Mouse (Mus musculus) kidney, adult 2 months (tissue): ENCODE data around the gene Rad51d. TPM values are rescaled to one million over a fixed set of nuclear protein-coding genes. Genes with fewer than 3 reads are reported as not detected.
"Not testable (repeated sequence)": the region's sequence is repeated elsewhere in the genome, so short reads cannot be mapped to it uniquely, and the experiment has no call there.

Source experiments
- DNase-seq: peaks from one replicate; pipeline ENCODE4 v3.0.0; 2021
- H3K27ac ChIP-seq: fragments of 200-500 bp; 2 replicates; pipeline ENCODE4 v1.5.1; 2012; ENCODE audit warnings: low read depth, low read length, control low read depth, inconsistent platforms; ENCODE audit not compliant: insufficient read depth
- H3K27me3 ChIP-seq: fragments of 200-500 bp; replicated peaks from 2 replicates; pipeline ENCODE4 v1.6.1; 2012; ENCODE audit warnings: mild to moderate bottlenecking, moderate library complexity, low read length, inconsistent platforms; ENCODE audit not compliant: control insufficient read depth, insufficient read depth
- H3K36me3 ChIP-seq: fragments of 200-500 bp; 2 replicates; pipeline ENCODE4 v1.6.1; 2012; ENCODE audit warnings: mild to moderate bottlenecking, moderate library complexity, low read length, inconsistent platforms; ENCODE audit not compliant: control insufficient read depth, insufficient read depth
- H3K4me1 ChIP-seq: fragments of 200-500 bp; 2 replicates; pipeline ENCODE4 v1.6.1; 2011; ENCODE audit warnings: low read length; ENCODE audit not compliant: control insufficient read depth, insufficient read depth
- H3K4me3 ChIP-seq: fragments of 200-500 bp; 2 replicates; pipeline ENCODE4 v1.5.1; 2011; ENCODE audit warnings: mild to moderate bottlenecking, low read depth, low read length, control low read depth; ENCODE audit not compliant: insufficient read depth
- CTCF ChIP-seq: fragments of 200-500 bp; conservative IDR thresholded peaks from 2 replicates; pipeline ENCODE4 v1.5.1; 2011; ENCODE audit warnings: low read depth, mild to moderate bottlenecking, control low read depth, low read length, moderate library complexity, mixed read lengths; ENCODE audit not compliant: insufficient read depth, insufficient read length
- POLR2A ChIP-seq: fragments of 200-500 bp; IDR thresholded peaks from one replicate; pipeline ENCODE4 v1.6.1; 2011; ENCODE audit warnings: low read depth, low read length, control low read depth
- WGBS: fragments of 180-500 bp; shearing (Covaris S2); methylation state at CpG from one replicate; pipeline ENCODE4 v1.1.7; 2018; 5-methylcytosine and 5-hydroxymethylcytosine counted together
- polyA plus RNA-seq: library from polyadenylated mRNA; depleted of rRNA; stranded (reverse); fragments of >200 nt; gene quantifications from 2 replicates; pipeline ENCODE4 v1.2.3, GENCODE M21; 2012; rRNA removed

Rad51d gene
- polyA plus RNA-seq = 13.7 and 15.7 TPM in 2 replicates

DNA sequence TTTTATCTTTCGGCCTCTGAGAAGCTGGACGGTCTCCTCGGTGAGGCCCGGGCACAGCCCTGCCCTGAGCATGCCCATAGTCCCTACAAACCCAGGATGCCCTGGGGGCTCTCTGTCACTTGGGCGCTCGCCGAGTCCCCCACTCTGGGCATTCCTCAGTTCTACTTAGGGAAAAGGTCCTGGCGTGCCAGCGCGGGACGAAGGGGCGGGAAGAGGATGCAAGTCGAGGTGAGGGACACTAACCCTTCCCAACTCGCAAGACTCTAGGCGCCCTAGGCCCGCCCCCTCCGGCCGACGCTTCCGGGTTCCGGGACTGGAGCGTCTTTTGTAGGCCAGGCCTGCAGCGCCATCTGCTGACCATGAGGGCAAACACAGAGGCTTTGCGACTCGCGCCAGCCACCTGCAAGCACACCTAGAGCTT, at the start of gene Rad51d:
Rad51d (minus strand) TSS at position 273 of the 421 bp plus-strand sequence.
- TF ChIP-seq CTCF (peak; percentile 94), POLR2A (peak; percentile 67)
- under 1% methylated on average over 26 of the region's 26 CpGs for WGBS
- H3K4me3 ChIP-seq = peak within 1 kb of the TSS; percentile 82
- H3K27ac ChIP-seq = peak within 1 kb of the TSS; percentile 78
- peak; percentile 96 for DNase-seq
- no peaks in the 10 kb centered on the region for H3K27me3 ChIP-seq
- peaks cover 8% of the 10 kb centered on the region; the same call in 1 of the 2 replicates for H3K4me1 ChIP-seq
- no peaks in the 10 kb centered on the region for H3K36me3 ChIP-seq

DNA sequence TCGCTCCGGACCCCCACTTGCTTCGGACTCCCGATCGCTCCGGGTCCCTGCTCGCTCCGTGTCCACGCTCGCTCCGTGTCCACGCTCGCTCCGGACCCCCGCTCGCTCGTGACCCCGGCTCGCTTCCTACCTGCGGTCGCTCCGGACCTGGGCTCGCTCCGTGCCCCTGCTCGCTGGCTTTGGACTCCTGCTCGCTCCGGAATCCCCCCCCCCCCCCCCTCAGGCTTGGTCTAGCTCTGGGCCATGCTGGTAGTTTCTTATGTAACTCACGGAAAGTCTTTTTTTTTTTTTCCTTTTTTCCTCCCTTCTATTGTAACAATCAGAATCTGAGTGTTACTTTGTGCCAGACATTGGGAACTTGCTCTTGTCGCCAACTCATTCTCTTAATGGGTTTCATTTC, 42.8 kb upstream of the Rad51d start:
- Histone ChIP-seq H3K27me3 (no peaks in the 10 kb centered on the region; the same call in 1 of the 2 replicates), H3K4me1 (peaks cover 5% of the 10 kb centered on the region; the same call in 1 of the 2 replicates), H3K4me3 (peak overlapping the region; percentile 66), H3K27ac (0 out of 2 replicates have a peak overlapping the region, but pooled peaks have one; percentile 26), H3K36me3 (no peaks in the 10 kb centered on the region)
- 2% methylated on average over 28 of the region's 29 CpGs for WGBS
- no peak for DNase-seq
- TF ChIP-seq POLR2A (no peak), CTCF (no peak)

DNA sequence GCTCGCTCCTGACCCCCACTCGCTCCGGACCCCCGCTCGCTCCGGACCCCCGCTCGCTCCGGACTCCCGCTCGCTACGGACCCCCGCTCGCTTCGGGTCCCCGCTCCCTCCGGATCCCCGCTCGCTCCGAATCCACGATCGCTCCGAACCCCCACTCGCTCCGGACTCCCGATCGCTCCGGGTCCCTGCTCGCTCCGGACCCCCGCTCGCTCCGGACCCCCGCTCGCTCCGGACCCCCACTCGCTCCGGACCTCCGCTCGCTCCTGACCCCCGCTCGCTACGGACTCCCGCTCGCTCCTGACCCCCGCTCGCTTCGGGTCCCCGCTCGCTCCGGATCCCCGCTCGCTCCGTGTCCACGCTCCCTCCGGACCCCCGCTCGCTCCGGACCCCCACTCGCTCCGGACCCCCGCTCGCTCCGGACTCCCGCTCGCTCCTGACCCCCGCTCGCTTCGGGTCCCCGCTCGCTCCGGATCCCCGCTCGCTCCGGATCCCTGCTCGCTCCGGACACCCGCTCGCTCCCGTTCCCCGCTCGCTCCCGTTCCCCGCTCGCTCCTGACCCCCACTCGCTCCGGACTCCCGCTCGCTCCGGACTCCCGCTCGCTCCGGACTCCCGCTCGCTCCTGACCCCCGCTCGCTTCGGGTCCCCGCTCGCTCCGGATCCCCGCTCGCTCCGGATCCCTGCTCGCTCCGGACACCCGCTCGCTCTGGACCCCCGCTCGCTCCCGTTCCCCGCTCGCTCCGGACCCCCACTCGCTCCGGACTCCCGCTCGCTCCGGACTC, 41.4 kb upstream of the Rad51d start:
- H3K27me3 ChIP-seq = not testable (repeated sequence)
- WGBS = 1% methylated on average over 118 of the region's 119 CpGs

DNA sequence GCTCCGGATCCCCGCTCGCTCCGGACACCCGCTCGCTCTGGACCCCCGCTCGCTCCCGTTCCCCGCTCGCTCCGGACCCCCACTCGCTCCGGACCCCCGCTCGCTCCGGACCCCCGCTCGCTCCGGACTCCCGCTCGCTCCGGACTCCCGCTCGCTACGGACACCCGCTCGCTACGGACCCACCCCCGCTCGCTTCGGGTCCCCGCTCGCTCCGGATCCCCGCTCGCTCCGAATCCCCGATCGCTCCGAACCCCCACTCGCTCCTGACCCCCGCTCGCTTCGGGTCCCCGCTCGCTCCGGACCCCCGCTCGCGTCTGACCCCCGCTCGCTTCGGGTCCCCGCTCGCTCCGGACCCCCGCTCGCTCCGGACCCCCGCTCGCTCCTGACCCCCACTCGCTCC, 40.7 kb upstream of the Rad51d start:
- H3K4me1 ChIP-seq, DNase-seq, H3K27ac ChIP-seq, H3K27me3 ChIP-seq, H3K36me3 ChIP-seq: not testable (repeated sequence)
- WGBS = under 1% methylated on average over 63 of the region's 63 CpGs
- H3K4me3 ChIP-seq = peak overlapping the region; percentile 45

More for the DNA sequence above, 41.4 kb upstream of the Rad51d start:
- H3K27ac ChIP-seq, DNase-seq, H3K4me1 ChIP-seq, H3K36me3 ChIP-seq: not testable (repeated sequence)
- H3K4me3 ChIP-seq = peak overlapping the region; percentile 47

DNA sequence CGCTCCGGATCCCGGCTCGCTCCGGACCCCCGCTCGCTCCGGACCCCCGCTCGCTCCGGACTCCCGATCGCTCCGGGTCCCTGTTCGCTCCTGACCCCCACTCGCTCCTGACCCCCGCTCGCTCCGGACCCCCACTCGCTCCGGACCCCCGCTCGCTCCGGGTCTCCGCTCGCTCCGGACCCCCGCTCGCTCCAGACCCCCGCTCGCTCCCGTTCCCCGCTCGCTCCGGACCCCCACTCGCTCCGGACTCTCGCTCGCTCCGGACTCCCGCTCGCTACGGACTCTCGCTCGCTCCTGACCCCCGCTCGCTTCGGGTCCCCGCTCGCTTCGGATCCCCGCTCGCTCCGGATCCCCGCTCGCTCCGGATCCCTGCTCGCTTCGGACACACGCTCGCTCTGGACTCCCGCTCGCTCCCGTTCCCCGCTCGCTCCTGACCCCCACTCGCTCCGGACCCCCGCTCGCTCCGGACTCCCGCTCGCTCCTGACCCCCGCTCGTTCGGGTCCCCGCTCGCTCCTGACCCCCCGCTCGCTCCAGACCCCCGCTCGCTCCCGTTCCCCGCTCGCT, 40.1 kb upstream of the Rad51d start:
- H3K36me3 ChIP-seq, H3K4me1 ChIP-seq, H3K27me3 ChIP-seq, DNase-seq, H3K27ac ChIP-seq: not testable (repeated sequence)
- H3K4me3 ChIP-seq = peak overlapping the region; percentile 30; the same call in 1 of the 2 replicates
- WGBS = 2% methylated on average over 79 of the region's 85 CpGs

DNA sequence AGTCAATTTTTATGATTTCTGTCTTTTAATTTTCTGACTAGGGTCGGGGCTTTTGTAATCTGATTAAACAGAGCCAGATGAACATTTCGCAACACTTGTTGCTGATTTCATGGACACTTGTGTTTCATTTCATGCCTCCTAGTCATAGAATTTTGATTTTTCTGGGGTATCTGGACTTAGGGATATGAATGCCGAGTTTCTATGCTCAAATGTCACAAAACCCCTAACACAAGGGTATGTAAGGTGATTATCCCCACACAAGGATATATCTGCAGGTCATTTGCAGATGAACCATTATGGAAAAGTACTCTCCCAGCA, 39.2 kb upstream of the Rad51d start:
- peak; percentile 15 for DNase-seq
- 71% methylated on average over 3 of the region's 3 CpGs for WGBS
- H3K4me3 ChIP-seq = no peak overlapping the region
- peaks cover 5% of the 10 kb centered on the region; the same call in 1 of the 2 replicates for H3K4me1 ChIP-seq
- H3K36me3 ChIP-seq = no peaks in the 10 kb centered on the region
- H3K27me3 ChIP-seq = no peaks in the 10 kb centered on the region; the same call in 1 of the 2 replicates
- TF ChIP-seq POLR2A (no peak), CTCF (no peak)
- no peak overlapping the region for H3K27ac ChIP-seq

DNA sequence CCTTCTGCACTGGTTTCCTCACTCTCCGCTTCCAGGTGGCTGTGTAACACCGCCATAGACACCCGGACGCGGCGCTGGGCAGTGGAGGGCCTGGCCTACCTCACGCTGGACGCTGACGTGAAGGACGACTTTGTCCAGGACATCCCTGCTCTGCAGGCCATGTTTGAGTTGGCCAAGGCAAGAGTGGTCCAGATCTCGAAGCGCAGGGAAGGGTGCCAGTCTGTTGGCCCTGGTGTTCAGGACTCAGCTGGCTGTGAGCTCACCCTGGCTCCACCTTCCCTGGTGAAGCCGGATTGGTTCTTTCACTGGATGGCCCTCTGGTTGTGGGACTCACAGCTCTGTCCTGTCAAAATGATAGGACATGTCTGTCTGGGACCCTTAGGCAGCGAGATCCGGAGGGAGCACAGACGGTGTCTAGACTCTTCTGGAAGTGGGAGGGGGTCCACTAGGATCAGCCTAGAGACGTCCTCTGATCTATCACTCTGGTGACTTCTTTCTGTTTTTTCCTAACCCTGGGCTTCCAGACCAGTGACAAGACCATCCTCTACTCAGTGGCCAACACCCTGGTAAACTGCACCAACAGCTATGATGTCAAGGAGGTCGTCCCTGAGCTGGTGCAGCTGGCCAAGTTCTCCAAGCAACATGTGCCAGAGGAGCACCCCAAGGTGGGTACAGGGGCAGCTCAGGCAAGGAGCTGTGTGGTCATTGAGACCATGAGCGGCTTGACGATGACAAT, 38.7 kb upstream of the Rad51d start:
- 61% methylated on average over 20 of the region's 20 CpGs for WGBS
- TF ChIP-seq POLR2A = no peak
- no peak for TF ChIP-seq CTCF
- Histone ChIP-seq H3K4me1 (peaks cover 5% of the 10 kb centered on the region; the same call in 1 of the 2 replicates), H3K4me3 (no peak overlapping the region), H3K27ac (no peak overlapping the region), H3K27me3 (no peaks in the 10 kb centered on the region; the same call in 1 of the 2 replicates), H3K36me3 (no peaks in the 10 kb centered on the region)
- DNase-seq = no peak

DNA sequence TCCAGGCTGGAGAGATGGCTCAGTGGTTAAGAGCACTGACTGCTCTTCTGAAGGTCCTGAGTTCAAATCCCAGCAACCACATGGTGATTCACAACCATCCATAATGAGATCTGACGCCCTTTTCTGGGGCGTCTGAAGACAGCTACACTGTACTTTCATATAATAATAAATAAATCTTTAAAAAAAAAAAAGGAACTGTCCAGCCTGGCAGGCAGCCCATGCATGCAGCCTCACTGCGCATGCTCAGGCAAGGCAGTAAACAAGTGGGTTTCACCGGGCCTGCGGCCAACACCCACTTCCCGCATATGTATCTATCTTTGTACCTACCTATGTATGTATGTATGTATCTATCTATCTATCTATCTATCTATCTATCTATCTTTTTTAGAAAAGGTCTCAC, 33.5 kb upstream of the Rad51d start:
- H3K4me1 ChIP-seq, H3K4me3 ChIP-seq, H3K36me3 ChIP-seq, H3K27ac ChIP-seq, H3K27me3 ChIP-seq, DNase-seq: not testable (repeated sequence)
- 61% methylated on average over 6 of the region's 6 CpGs for WGBS
